Mouse (Mus musculus) frontal cortex, adult (tissue): ENCODE measurements around the gene Fam71d.

ENCODE experiments used
- ATAC-seq: cut with Nextera tagmentation; 2 replicates; pipeline ENCODE4 v1.9.2; 2017; ENCODE audit warnings: mild to moderate bottlenecking, moderate library complexity, mixed read lengths; ENCODE audit not compliant: low TSS enrichment

The Fam71d gene

DNA sequence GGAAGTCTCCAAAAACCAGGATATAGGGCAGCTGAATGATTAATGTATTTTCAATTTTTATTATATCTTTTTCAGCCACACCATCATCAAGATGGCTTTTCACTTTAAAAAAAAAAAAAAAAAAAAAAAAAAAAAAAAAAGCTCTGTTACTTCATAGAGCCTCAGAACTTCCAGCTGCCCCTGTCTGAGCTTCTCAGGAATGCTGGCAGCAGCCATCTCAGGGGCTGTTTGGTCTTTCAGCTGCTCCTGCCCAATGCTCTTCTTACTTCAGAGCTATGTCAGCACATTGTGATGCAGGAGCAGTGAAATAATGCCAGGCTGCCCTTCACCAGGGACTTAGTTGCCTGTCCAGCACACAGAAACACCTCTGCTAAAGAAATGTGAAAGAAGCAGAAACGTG is at the start of gene Fam71d:
Fam71d (plus strand) TSS at position 211 of the 400 bp plus-strand sequence.
- ATAC-seq = no peak

DNA sequence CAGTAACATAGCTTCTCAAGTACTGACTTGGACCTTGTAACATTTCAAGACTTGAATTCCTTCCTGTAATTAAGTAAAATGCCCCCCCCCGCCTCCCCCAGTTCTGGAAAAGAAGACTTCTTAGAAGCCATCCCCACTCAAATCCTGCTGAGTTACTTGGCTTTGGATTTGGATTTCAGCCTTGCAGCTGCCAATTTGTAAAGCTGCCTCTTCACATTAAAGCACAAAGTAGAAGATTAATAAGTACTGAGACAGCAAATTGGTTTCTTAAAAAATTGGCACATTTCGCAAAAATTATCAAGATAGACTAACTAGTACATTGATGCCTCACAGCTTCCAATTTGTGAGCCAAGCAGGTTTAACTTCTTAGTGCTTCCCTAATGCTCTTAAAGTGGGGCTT is 47.6 kb upstream of the Fam71d start:
- no peak for ATAC-seq

DNA sequence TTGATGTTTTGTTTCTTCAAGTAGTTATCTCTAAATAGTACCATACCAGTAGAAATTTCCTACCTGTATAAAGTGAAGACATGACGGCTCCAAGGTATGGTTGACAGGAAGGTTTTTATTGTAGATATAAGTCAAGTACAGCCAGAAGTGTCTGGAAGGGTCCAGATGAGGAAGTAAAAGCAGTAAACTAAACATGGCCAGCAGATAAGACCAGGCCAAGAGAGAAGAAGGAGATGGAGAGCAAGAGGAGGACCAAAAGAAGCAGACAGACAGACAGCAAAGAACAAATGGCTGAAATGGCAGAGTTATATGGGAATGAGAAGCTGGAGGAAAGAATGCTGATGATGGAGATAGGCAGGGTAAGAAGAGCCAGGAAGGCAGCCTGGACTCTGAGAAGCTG is 46.1 kb upstream of the Fam71d start:
- no peak for ATAC-seq

DNA sequence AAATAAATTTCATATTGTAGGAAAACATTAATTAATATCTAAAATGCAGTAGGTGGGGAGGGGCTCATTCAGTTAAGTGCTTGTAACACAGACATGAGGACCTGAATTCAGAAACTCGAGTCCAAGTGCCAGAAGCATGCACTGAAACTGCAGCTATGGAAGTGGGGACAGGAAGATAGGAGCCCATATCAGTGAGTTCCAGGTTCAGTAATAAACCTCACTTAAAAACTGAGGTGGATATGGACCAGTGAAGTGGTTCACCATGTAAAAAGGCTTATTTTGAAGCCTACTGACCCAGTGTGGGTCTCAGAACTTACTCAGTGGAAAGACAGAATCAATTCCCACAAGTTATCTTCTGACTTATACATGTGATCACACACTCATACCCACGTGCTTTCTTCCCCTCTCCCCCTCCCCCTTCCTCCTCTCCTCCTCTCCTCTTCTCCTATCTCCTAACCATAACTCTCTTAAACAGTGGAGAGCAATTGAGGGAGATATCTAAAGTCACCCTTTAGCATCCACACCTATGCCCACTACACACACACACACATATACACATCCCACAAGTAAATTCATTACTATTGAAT is 31.5 kb upstream of the Fam71d start:
- ATAC-seq = no peak

DNA sequence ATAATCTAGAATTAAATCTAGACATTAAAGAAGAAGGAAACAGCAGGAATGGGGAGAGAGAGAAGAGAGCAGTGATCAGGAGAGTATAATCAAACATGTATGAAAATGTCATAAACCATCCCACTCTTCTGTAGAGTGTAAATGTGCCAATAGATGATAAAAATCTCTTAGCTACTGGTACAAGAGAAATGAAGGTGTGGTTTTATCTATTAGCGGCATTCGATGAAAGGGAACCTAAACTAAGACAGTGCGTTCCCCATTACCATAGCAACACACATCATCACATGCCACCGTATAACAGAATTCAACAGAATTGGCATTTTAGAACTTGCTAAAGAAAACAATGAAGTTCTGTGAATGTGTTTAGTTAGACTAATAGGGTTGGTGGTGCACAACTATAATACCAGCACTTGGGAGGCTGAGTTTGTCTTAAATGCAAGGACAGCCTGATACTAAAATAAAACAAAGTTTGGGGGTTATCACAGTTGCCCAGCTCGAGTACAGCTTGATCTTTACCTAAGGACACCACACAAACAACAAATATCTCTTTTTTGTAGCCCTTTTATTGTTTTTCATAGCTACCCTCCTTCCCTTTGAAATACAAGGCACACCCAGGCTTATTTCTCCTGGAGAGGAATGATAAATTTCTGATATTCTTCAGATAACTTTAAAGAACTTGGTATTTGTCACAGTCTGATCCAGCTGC is 13.1 kb upstream of the Fam71d start:
- no peak for ATAC-seq

DNA sequence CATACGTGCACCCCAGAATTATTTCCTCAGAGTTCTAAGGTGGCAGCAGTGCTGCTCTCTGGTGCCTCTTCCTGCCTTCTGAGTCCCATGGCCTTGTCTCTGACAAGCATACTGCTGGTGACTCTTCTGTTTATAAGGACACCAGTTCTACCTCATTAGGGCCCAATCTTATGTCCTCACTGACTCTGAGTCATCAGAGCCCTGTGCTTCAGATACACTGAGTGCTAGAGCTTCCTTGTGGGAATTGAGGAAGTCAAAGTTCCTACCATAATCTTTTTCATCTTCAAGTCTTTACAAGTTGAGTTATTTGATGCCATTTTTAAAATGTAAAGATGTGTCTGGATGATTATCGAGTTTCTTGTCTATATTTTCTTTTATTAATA is 12.5 kb upstream of the Fam71d start:
- no peak for ATAC-seq

DNA sequence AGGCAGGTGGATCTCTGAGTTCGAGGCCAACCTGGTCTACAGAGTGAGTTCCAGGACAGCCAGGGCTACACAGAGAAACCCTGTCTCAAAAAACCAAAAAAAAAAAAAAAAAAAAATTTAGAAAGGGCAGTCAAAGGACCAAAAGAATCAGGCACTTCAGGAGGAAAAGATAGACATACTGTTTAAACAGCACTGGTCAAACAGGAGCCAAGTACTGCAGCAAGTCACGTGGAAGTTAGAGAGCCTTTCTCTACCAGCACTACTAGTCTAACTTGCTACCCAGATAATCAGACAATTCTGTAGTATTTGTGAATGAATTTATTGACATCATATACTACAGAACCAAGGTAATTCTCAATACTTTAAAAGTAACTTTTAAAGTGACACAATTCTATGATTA is 10.3 kb upstream of the Fam71d start:
- ATAC-seq = no peak

DNA sequence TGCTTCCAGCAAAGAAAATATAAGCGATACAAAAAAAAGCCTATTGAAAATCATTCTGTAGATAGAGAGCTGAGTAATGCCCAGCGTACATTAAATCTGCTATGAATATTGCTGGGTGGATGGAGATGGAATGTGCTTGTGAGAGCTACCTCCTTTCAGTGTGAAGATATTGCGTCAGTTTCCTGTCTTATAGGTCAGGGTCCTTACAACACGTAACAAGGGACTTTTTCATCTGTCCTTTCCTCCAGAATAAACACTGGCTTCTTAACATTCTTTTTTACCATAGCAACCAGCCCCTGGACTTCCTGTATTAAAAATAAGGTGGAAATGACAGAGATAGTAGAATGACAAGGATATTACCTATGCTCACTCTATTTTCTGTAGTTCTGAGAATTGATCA is 9.1 kb upstream of the Fam71d start:
- ATAC-seq = no peak

DNA sequence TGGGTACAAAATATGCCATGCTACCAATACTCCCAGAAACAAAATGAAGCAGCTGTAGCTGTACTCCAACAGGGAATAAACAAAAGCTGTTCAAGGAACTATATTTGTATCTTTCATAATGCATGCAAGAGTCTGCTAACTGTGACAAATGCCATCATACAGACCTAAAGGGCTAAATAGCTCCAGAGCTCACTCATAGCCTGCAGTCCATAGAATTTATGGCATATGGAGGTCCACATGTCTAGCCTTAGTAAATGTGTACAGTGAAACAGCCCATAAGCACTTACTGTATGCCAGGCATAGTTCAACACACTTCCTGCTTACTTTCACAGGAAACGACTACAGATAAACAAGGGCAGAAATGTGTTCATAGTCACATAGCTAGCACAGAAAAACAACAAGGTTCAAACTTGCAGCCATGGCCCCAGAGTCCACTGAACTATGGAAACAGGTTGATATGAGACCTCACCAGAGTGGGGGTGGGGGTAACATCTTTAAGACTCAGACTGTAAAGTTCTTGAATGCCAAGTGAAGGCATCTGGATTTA is 5.6 kb upstream of the Fam71d start:
- ATAC-seq = no peak

DNA sequence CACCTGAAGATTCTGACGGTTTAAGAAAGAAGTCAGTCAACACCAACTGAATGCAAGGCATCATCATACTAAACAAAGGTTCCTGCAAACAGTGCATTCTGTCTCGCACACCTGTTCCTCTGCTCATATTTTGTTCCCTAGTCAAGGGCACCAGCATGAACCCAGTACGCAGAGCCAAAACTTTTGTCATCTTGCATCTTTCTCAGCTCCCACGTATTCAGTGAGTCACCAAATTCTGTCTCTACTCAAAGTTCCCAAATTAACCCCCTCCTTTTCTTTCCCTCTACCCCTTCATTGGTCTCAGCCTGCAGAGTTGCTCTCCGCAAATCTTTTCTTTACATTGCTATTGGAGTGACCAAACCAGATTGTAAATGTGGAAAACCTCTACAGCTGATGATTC is 2.5 kb upstream of the Fam71d start:
- ATAC-seq = peak; percentile 64

DNA sequence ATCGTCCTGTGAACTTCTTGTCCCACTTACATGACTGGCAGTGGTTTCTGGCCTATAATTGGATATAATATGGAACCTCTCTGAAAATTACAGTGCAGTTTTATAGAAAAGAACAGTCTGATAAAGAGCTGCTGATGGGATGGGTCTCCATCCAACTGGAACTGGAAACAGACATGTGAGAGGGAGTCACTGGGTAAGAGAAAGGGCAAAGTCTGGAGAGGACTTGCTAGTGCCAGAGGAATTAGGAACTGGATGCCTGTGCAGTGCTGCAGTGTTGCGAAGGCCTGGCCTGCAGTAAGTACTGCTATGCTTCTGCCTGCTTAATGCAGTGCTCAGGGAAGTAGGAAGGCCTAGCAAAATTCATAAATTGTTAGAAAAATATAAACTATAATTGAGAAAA is 1.9 kb downstream of the Fam71d start:
- no peak for ATAC-seq

DNA sequence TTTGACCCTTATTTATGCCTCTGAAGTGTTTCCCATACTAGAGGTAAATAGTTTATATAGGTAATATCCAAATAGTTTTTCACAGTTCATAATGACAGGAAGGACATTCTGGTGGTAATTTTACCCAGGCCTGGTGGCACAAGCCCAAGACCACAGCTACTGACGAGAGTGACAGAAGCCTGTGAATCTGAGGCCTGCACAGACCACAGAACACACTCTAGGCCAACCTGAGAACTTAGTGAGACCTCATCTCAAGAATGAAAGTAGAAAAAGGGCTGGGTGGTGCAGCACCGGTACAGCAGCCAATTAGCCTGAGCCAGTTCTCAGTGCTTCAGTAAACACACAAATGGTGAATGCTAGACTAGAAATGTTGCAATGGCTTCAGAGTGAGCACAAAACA is 26.4 kb downstream of the Fam71d start:
- no peak for ATAC-seq

DNA sequence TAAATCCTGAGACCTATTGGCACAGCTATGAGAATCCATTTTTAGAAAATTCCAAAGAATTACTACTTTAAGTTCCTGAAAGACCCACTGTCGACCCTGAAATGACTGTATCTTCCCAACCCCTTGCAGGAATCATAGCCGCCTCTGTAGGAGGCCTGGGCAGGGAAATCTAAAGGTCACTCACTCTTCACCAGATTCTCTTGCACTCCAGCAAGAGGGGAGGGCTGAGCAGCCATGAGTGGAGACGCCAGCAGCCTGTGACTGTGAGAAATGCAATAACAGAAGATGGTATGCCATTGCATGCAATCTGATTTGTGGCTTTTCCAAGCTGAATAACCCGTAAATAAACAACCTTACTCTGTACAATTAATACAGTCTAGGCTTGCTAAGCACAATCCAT is 36.4 kb downstream of the Fam71d start:
- no peak for ATAC-seq

DNA sequence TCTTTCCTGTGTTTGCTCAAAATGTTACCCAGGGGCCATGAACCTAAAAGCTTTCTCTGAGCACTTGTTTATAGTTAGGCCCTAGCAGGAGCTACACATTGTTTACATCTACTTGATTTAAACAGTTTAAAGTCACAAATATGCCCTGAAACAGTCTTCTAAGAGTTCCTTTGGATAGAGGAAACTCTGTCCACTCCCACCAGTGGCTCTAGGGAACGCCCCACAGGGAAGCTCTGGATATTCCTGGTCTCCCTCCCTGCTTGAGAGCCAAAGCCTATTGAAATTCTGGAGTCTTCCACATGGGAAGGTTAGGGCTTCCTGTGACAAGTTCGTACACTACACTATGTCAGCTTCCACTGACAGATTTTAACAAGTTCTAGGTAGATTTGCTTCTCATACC is 48.3 kb downstream of the Fam71d start:
- no peak for ATAC-seq

DNA sequence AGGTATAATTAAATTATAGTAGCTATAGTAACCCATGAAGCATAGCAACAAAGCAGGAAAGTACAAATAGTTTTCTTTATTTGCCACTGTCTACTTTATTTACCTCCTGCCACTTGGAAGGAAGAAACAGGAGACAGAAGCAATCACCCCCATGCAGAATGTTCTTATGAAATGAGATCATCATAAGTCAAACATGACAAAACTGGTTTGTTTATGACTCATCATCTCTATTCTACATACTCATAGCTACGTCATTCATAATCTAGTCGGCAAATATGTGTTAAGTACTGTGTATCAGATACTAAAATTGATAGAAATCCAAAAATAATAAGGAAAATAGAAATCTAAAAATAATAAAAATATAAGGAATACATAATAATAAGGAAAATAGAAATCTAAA is 49.0 kb downstream of the Fam71d start:
- no peak for ATAC-seq

DNA sequence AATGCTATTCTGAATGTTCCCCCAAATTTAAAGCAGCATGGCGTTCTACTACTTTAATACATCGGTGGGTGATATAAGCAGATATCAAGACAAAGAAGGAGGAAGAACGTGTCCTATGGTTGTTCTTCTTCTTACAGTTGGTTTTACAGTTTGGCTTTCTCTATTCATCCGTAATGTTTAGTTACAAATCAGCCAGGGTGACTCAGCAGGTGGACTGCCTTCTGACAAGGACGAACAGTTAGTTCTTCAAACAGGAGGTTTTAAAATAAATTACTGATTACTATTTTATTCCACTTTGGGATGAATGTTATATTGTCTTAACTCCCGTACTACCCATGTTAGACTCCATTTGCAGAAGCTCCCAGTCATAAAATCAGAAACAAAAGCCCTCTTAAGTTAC is 54.9 kb downstream of the Fam71d start:
- ATAC-seq = no peak

DNA sequence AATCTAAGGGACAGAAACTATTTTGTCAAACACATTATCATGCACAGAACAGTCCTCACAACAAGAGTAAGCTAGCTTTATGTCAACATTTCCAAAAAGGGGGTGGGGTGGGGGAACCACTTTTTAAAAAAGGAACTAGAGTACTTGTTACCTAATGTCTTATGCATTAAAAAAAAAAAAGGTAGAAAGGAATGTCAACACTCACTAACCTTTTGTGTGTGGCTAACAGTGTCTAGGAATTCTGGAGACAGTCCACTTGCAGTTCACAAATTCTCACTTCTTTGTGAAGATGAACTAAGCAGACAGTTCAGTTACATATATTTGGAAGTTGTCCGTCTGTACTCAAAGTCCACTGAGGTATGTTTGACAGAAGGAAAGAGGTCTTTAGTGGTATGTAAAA is 56.1 kb downstream of the Fam71d start:
- ATAC-seq = no peak

DNA sequence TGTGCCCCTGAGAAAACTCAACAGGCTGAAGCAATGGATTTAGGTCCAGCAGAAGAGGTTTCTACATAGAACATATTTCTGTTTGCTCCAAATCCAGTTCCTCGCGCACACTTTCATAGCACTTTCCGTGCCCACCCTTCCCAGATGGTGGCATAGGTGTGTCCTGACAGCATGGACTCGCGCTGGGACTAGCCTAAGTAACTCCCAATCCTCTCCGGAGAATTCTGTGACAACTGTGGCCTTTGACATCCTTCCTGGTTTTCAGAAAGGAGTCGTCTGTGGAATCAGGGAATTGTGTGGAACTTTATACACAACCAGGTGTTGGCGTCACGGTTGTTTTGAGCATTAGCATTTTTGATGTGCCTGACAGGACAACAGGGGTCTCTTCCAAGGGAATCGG is 56.8 kb downstream of the Fam71d start:
- ATAC-seq = peak; percentile 24

DNA sequence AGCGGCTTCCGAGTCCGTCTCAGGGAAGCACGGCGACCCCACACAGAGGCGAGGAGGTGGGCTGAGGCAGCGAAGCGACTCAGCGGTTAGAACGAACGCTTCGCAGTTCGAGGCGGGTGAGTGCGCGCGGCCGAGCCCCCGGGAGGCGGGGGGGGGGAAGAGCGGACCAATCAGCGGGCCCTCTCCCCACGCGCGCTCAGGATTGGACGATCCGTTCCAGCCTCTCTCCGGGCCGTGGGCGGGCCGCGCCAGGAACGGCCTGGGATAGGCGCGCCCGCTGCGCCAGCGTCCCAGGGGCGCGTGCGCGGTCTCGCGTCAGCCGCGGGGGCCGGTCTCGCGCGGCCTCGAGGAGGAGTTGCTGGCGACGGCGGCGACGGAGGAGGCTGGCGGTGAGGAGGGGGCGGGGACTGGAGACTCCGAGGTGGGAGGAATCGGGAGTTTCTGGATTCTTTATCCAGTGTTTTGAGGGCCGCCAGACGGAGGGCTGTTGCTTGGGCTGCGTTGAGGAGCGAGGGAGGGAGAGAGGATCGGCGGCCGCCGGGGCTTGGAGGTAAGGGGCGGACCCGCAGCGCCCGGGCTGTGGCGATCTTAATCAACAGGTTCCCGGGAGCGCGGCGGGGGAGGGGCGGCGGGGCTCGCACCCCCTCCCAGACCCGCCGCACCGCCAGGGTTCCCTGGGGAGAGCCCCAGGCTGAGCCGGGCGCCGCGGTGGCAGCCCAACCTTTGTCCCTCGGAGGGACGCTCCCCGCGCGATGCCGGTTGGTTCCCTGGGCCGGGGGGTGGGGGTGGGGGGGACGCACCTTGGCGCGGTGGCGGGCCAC is 57.4 kb downstream of the Fam71d start, which contains the start of gene Mpp5:
Mpp5 (plus strand) TSS at position 351 of the 821 bp plus-strand sequence.
- peak; percentile 97 for ATAC-seq

DNA sequence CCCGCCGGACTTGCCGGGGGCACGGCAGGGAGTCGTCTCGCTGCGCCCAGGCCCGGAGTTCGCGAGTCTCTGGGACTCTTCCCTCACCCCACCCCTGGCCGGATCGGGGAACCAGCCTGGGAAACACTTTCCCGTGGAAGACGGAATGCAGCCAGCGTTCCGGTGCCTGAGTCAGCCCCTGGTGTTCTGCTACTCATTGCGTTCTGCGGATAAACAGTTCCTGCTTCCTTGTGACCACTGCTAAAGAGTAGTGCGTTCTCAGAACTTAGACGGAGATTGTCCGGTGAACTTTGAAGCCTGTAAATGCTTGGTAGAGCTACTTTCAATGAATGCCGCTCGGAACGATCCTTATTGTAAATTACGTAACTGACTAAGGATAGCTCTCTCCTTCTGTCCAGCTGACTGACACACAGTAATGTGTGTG is 58.1 kb downstream of the Fam71d start:
- peak; percentile 48 for ATAC-seq

DNA sequence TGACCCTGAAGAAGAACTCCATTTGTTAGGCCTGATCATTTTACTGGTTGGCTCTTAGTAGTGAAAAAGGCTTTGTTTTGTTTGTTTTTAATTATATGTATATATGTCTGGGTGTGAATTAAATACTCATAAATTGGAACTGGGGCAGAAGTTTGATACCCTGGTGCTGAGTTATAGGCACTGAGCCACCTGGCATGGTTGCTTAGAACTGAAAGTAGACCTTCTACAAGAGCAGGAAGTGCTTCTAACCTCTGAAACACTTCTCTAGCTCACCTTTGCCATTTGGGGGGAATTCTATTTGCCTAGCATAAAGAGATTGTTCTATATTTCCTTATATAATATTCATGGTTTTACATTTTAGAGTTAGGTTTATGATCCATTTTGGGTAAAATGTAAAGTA is 70.6 kb downstream of the Fam71d start:
- ATAC-seq = no peak

DNA sequence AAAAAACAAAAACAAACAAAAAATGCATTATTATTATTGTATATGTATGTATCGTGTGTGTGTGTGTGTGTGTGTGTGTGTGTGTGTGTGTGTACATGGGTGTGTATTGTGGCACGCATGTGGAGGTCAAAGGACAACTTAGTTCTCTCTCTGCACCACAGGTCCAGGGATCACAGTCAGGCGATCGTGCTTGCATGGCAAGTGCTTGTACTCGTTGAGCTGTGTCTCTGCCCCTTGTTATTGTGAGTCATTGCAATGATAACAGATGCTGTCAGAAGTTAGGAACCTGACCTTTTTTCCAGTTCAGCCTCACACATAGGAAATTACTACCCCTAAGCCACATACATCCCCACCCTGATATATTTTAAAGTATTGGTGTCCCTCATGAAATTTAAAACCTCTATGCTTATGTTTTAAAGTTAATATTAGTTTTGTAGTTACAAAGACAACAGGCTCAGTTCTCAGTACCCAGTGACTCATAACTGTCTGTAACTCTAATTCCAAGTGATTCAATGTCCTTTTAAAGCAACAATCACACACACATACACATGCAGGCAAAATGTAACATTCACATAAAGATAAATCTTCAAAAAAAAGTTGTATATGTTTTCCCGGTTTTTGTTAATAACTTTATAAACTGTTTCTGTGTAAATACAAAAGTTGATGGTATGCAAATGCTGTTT is 77.8 kb downstream of the Fam71d start:
- no peak for ATAC-seq
